Mouse (Mus musculus) kidney, adult 2 months (tissue): ENCODE results near the gene Sdk1.

Source experiments
- CTCF ChIP-seq: fragments of 200-500 bp; conservative IDR thresholded peaks from 2 replicates; pipeline ENCODE4 v1.5.1; 2011; ENCODE audit warnings: low read depth, mild to moderate bottlenecking, control low read depth, low read length, moderate library complexity, mixed read lengths; ENCODE audit not compliant: insufficient read depth, insufficient read length
- POLR2A ChIP-seq: fragments of 200-500 bp; IDR thresholded peaks from one replicate; pipeline ENCODE4 v1.6.1; 2011; ENCODE audit warnings: low read depth, low read length, control low read depth

- TF ChIP-seq CTCF (no peak), POLR2A (no peak)
These were observed 797.9 kb downstream of the Sdk1 start for GRCm38 (mm10) chr5:142039236-142039635.
